ENCODE assay signal across 8 mouse cellular contexts in the genomic region with DNA sequence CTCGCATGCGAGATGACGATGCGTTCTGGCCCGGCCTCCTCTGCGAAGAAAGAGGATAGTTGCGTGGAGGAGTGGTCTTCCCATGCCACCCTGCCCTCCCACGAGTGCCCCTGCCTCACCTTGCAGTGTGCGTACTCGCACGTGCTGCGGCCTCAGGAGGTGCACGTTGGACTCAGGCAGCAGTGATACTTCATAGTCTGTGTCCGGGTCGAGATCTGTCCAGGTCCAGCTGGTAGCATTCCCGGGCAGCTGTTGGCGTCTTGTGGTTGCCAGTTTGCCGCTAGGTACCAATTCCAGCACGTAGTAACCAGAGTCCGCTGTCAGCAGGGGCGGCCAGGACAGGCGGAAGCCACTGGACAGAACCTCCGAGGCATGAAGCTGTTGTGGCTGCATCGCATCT. TPM values are rescaled to one million over a fixed set of nuclear protein-coding genes. Genes with fewer than 3 reads are reported as not detected.
A peak's percentile ranks its signal among the peaks of the same experiment; 100 is the strongest.
DNase-seq lines count a peak whose midpoint lies in the region; ATAC-seq and TF ChIP-seq lines count a peak whose summit lies in the region.

No protein-coding gene starts in this region.

- no peak for TF ChIP-seq POLR2A in myocyte (IDR thresholded peaks at IDR 0.05; ENCODE audit: insufficient read length, low read depth)

- 46% methylated on average over 24 of the region's 24 CpGs for WGBS in forebrain, embryonic 10.5 days
- WGBS in kidney, embryonic 14.5 days, result 45% methylated on average over 24 of the region's 24 CpGs

- H3K9ac ChIP-seq in kidney, embryonic 14.5 days (ENCODE audit: low read depth, low read length), result peak overlapping the region; percentile 80; the same call in 1 of the 2 replicates

- H3K27ac ChIP-seq in forebrain, embryonic 10.5 days, result peak overlapping the region; percentile 96
- H3K27ac ChIP-seq in kidney, embryonic 14.5 days (ENCODE audit: low read depth, low read length), result no peak overlapping the region

- H3K9me3 ChIP-seq in forebrain, embryonic 10.5 days, result no peaks in the 10 kb centered on the region
- no peaks in the 10 kb centered on the region for H3K9me3 ChIP-seq in kidney, embryonic 14.5 days (ENCODE audit: control insufficient read depth, low read length)

- no peaks in the 10 kb centered on the region for H3K79me2 ChIP-seq in myocyte (ENCODE audit: control insufficient read depth, insufficient read depth)

- DNase-seq in kidney, adult 8-10 months, result peak; percentile 76 to 78
- no peak for DNase-seq in kidney, postnatal 10 days
- no peak for DNase-seq in forebrain, embryonic 10.5 days (ENCODE audit: extremely low spot score, low spot score)
- DNase-seq in yolk sac, embryonic 10.5 days (ENCODE audit: low spot score), result no peak
- DNase-seq in layer of hippocampus, postnatal 25 days (ENCODE audit: extremely low spot score in 1 of 2, low spot score in 1 of 2), result no peak
- no peak for DNase-seq in ovary, postnatal 10 days (ENCODE audit: low spot score)

- H3ac ChIP-seq in myocyte (ENCODE audit: control insufficient read depth, insufficient read length), result peak overlapping the region; percentile 10

- ATAC-seq in kidney, embryonic 14.5 days (ENCODE audit: low FRiP score, low TSS enrichment), result no peak; the same call in 1 of the 2 replicates

- peak overlapping the region; percentile 67 for H3K4me3 ChIP-seq in forebrain, embryonic 10.5 days
- peak overlapping the region; percentile 48 for H3K4me3 ChIP-seq in kidney, embryonic 14.5 days (ENCODE audit: low read length)
- peak overlapping the region; percentile 42 for H3K4me3 ChIP-seq in myocyte

- H3K36me3 ChIP-seq in forebrain, embryonic 10.5 days (replicated peaks), result no peaks in the 10 kb centered on the region
- H3K36me3 ChIP-seq in kidney, embryonic 14.5 days (ENCODE audit: control insufficient read depth, insufficient read depth, low read length), result no peaks in the 10 kb centered on the region
- no peaks in the 10 kb centered on the region for H3K36me3 ChIP-seq in myocyte (ENCODE audit: control insufficient read depth, insufficient read depth)

- peak overlapping the region; percentile 65 for H3K4me2 ChIP-seq in kidney, embryonic 14.5 days (replicated peaks; ENCODE audit: low read depth, low read length)
- peak overlapping the region; percentile 18 for H3K4me2 ChIP-seq in myocyte (ENCODE audit: low read depth)

- H3K27me3 ChIP-seq in forebrain, embryonic 10.5 days (ENCODE audit: poor library complexity, severe bottlenecking), result peaks cover 52% of the 10 kb centered on the region
- H3K27me3 ChIP-seq in kidney, embryonic 14.5 days (ENCODE audit: control insufficient read depth, insufficient read depth, low read length), result peaks cover 8% of the 10 kb centered on the region; the same call in 1 of the 2 replicates
- no peaks in the 10 kb centered on the region for H3K27me3 ChIP-seq in myocyte (ENCODE audit: control insufficient read depth, insufficient read depth, insufficient read length)

- H3K4me1 ChIP-seq in forebrain, embryonic 10.5 days, result peaks cover 43% of the 10 kb centered on the region
- H3K4me1 ChIP-seq in kidney, embryonic 14.5 days (ENCODE audit: control insufficient read depth, insufficient read depth, low read length), result peaks cover 12% of the 10 kb centered on the region; the same call in 1 of the 2 replicates

TF ChIP-seq in myocyte, 11 proteins besides CTCF, POLR2A, EP300 and RAD21:
- TF ChIP-seq MAX (IDR thresholded peaks at IDR 0.05; ENCODE audit: low read depth) (no peak), TCF12 (IDR thresholded peaks at IDR 0.05; ENCODE audit: insufficient read depth, poor library complexity, severe bottlenecking) (no peak), CEBPB (IDR thresholded peaks at IDR 0.05; ENCODE audit: insufficient read depth, poor library complexity, severe bottlenecking) (no peak), MYOD1 (IDR thresholded peaks at IDR 0.05; ENCODE audit: control insufficient read depth in 1 of 3, insufficient read length in 2 of 3, low read depth in 2 of 3) (no peak), REST (IDR thresholded peaks at IDR 0.05; ENCODE audit: insufficient read depth, insufficient read length) (no peak), SRF (IDR thresholded peaks at IDR 0.05; ENCODE audit: control insufficient read depth, insufficient read length, low read depth) (no peak), POLR2AphosphoS2 (IDR thresholded peaks at IDR 0.05; ENCODE audit: insufficient read length, low read depth) (no peak)

RNA-seq across cellular contexts. Expression of a gene that starts 3.9 kb away (rescaled TPM):
- 9.7 and 11.3 TPM in 2 replicates for polyA plus RNA-seq in forebrain, embryonic 10.5 days (2016; fragmentation: Nextera tagmentation; extraction: Ambion mirVana)
- polyA plus RNA-seq in kidney, embryonic 14.5 days (2014; fragmentation: Nextera tagmentation; extraction: Ambion mirVana), result 4.1 and 4.9 TPM in 2 replicates
- polyA plus RNA-seq in myocyte (2012; fragmentation: generic; extraction: Trizol), result 3.2 TPM
- 10 to 100 TPM in 1 of 2 experiments, 1 to 10 TPM in 1; 9.7 to 10.3 TPM for total RNA-seq in layer of hippocampus, postnatal 25 days (2021)

RNA-seq across cellular contexts. Expression of a gene that starts 9.7 kb away (rescaled TPM):
- polyA plus RNA-seq in forebrain, embryonic 10.5 days (2016; fragmentation: Nextera tagmentation; extraction: Ambion mirVana), result 141 and 149 TPM in 2 replicates
- polyA plus RNA-seq in kidney, embryonic 14.5 days (2014; fragmentation: Nextera tagmentation; extraction: Ambion mirVana), result 85.8 and 112 TPM in 2 replicates
- polyA plus RNA-seq in myocyte (2012; fragmentation: generic; extraction: Trizol), result 60.9 TPM
- 10 to 100 TPM; 47.5 to 56.3 TPM for total RNA-seq in layer of hippocampus, postnatal 25 days (2021)

RNA-seq across cellular contexts. Expression of a gene that starts 15.0 kb away (rescaled TPM):
- polyA plus RNA-seq in forebrain, embryonic 10.5 days (2016; fragmentation: Nextera tagmentation; extraction: Ambion mirVana), result 0.24 and 0.27 TPM in 2 replicates
- 0.20 and 0.32 TPM in 2 replicates for polyA plus RNA-seq in kidney, embryonic 14.5 days (2014; fragmentation: Nextera tagmentation; extraction: Ambion mirVana)
- 0.97 TPM for polyA plus RNA-seq in myocyte (2012; fragmentation: generic; extraction: Trizol)
- 10 to 100 TPM; 31.3 to 33.9 TPM for total RNA-seq in layer of hippocampus, postnatal 25 days (2021)

RNA-seq across cellular contexts. Expression of a gene that starts 19.6 kb away (rescaled TPM):
- not detected in 2 replicates for polyA plus RNA-seq in forebrain, embryonic 10.5 days (2016; fragmentation: Nextera tagmentation; extraction: Ambion mirVana)
- 0.40 and 0.43 TPM in 2 replicates for polyA plus RNA-seq in kidney, embryonic 14.5 days (2014; fragmentation: Nextera tagmentation; extraction: Ambion mirVana)
- not detected for polyA plus RNA-seq in myocyte (2012; fragmentation: generic; extraction: Trizol)
- total RNA-seq in layer of hippocampus, postnatal 25 days (2021), result not detected

RNA-seq across cellular contexts. Expression of a gene that starts 32.1 kb away (rescaled TPM):
- polyA plus RNA-seq in forebrain, embryonic 10.5 days (2016; fragmentation: Nextera tagmentation; extraction: Ambion mirVana), result 253 and 258 TPM in 2 replicates
- 226 and 291 TPM in 2 replicates for polyA plus RNA-seq in kidney, embryonic 14.5 days (2014; fragmentation: Nextera tagmentation; extraction: Ambion mirVana)
- polyA plus RNA-seq in myocyte (2012; fragmentation: generic; extraction: Trizol), result 132 TPM
- total RNA-seq in layer of hippocampus, postnatal 25 days (2021), result 10 to 100 TPM; 82.3 to 93.0 TPM

Comparison
In these comparisons a context has a peak if more than half of its experiments do, and no peak if none do; other contexts are left out.
1. DNase-seq: peak in kidney, adult 8-10 months (2 of 2); none in kidney, postnatal 10 days (single experiment), forebrain, embryonic 10.5 days (single experiment), yolk sac, embryonic 10.5 days (single experiment), layer of hippocampus, postnatal 25 days (0 of 2) and ovary, postnatal 10 days (single experiment).
2. Peak in every context shown above with its lines, with median percentiles within 50 percentile points of each other: H3K4me3 ChIP-seq.